Mouse (Mus musculus): ENCODE data around the gene Ap2b1.

The Ap2b1 gene

DNA sequence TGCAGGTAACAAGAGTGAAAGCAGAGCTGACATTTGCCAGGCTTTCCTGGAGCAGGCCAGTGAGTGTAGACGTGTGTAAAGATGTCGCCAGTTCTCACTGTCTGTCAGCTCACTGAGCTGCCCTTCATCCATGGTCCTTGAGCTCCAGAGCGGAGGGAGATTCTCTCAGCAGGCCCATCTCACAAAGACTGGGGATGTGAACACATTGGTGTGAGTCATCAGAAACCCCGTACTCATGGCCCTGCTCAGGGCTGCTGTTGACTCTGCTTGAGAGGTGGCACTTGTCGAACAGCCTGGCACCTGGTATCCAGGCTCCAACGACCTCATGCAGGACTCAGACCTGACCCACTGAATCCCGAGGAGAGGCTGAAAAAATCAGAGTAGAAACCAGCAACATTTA is 105.0 kb downstream of the Ap2b1 start:
- DNase-seq, result no peak

DNA sequence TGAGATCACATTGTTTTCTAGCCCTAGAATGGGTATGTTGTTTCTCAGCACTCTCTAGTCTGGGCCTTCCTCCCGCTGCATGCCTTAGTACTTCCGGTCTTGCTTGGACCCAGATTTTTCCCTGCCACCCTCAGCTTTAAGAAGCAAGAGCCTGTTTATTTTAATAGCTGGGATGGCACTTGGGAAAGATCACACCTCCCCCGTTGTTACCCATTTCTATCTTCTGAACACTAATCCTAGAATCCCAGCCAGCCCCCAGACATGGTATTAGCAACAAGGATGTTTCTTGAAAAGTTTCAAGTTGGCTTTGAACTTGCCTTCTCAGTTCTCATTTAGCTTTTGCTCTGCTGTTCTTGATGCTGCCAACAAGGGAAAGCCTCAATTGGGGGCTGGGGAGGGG is 107.6 kb downstream of the Ap2b1 start:
- DNase-seq, result no peak

DNA sequence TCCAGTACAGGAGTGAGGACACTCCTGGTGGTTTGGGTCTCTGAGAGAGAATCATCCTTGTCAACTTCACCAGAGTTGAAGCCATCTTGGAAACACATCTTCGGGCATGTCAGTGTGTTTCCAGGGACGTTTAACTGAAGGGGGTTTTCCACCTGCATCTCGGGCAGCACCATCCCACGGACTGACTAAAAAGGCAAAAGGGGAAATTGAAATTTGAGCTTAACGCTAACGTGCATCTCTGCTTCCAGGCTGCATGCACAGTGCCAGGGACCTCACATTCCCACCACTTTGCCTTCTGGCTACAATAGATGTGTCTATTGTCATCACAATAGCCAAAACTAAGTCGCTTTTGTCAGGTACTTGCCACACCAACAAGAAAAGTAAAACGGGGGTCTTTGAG is 109.4 kb downstream of the Ap2b1 start:
- DNase-seq, result no peak

DNA sequence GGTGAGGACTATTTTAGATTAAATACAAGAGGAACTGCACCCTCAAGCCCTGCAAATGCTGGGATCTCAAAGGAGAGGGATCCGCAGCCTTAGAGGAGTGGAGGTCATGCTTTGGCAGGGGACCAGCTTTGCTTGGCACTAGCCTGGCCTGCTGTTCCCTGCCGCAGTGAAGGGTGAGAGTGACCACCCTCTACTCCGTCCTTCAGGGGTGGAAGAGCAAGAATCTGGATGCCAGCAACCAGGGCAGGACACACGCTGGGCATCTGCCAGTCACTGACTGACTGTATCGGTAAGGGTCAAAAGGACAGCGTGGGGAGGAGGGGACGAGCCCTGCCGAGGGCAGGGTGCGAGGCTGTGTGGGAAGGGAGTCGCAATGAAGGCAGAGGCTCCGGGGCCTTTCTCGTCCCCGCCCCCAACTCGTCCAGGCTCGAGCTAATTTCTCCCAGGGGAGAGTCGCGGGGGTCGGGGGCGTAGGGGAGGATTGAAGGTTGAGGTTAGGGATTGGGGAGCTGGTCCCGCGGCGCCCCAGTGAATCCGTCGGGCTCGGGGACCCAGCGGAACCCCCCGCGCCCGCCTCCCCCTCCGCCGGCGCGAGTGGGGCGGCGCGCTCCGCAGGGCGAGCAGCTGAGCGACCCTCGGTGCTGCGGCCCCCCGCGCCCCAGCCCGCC is 110.4 kb downstream of the Ap2b1 start, which contains the start of gene Rasl10b:
Gene Rasl10b (plus strand): TSS at position 51 of the 668 bp plus-strand sequence.
- DNase-seq, result peak; percentile 86

DNA sequence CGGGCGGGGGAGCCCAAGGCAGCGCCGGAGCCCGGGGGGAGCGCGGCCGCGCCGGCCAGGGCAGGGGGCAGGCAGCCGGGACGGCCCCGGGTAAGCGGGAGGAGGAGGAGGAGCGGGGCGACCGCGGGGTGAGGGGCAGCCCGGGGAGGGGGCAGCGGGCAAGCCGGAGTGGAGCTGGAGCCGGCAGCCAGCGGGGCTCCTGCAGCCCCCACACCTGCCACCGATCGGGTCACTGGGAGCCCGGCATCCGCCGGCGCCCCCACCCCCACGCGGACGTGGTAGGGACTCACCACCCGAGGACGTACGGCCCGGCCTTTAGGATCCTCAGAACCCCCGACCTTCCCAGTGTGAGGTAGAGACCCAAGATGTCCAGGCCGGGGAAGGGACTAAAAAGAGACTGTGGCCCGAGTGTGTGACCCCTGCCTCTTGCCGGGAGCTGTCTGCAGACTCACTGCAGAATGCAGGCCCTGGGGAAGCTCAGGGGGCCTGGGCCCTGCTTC is 111.0 kb downstream of the Ap2b1 start:
- DNase-seq, result no peak

DNA sequence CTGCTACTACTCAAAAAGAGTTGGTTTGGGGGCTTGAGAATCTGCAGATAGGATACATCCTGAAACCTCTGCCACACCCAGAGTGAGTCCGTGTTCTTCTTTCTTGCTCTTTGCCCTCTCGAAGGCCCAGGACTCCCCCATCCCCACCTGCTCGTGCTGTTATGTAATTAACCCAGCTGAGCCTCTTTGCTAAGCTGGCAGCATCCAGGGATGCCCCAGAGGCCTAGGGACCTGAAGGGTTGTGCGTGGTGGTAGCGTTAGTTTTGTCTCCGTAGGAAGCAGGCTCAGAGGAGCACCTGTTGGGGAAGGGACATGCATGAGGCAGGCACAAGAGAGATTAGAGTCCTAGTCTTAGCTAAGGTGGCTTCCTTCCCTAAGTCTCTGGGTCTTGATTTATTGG is 111.7 kb downstream of the Ap2b1 start:
- peak; percentile 42 for DNase-seq

DNA sequence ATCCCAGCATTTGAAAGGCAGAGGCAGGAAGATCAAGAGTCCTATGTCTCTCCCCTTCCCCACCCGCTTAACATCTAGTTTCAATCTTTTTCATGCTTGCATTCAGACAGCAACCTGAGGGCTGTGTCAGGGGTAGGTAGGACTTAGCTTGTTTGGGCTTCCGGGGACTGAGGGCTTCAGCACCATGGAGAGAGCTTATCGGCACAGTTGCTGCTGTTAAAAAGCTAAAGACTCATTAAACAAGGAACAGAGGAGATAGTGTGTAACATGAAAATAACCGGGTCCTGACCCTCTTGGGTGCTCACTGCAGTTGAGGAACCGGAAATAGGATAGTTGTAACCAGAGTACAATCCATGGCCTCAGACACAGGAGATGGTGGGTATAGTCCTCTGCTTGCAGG is 118.3 kb downstream of the Ap2b1 start:
- DNase-seq, result peak; percentile 80

DNA sequence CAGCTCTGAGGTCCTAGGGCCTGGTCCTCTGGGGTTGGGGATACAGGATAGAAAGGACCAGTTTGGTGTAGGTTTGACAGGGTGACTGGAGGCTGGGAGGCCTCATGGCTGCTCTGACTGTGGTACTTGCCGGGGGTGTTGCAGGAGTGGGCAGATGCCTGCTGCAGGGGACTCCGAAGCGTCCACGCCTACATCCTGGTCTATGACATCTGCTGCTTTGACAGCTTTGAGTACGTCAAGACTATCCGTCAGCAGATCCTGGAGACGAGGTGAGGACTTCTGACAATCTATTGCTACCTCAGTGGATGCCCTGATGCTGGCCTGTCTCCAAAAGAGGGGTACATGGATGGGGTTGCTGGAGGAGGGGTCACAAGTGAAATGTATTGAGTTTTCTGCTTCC is 118.9 kb downstream of the Ap2b1 start:
- DNase-seq, result no peak

DNA sequence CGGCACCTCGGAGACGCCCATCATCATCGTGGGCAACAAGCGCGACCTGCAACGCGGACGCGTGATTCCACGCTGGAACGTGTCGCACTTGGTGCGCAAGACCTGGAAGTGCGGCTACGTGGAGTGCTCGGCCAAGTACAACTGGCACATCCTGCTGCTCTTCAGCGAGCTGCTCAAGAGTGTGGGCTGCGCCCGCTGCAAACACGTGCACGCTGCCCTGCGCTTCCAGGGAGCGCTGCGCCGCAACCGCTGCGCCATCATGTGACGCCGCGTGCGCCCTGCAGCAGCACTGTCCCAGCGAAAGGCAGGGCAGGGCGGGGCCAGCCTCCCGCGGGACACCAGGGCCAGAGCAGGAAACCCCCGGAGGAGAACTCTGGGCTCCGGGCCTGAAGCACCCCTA is 119.7 kb downstream of the Ap2b1 start:
- DNase-seq, result peak; percentile 54

DNA sequence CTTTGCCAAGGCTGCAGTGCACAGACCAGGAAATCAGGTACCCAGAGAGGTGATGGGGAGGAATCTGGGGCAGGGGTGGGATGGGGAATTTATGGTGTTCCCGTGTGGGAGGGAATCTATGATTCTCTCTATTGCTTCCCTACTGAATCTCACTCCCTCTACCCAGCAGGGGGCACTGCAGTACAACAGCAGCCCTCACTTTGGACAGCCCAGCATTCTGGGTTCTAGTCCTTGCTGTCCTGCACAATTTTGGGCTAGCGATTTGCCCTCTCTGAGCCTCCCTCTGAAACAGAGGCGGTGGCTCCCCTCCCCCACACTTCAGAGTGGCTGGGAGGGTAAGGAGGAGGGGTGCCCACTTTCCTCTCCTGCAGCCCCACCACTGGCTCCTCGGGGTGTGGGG is 121.5 kb downstream of the Ap2b1 start:
- DNase-seq, result peak; percentile 62

DNA sequence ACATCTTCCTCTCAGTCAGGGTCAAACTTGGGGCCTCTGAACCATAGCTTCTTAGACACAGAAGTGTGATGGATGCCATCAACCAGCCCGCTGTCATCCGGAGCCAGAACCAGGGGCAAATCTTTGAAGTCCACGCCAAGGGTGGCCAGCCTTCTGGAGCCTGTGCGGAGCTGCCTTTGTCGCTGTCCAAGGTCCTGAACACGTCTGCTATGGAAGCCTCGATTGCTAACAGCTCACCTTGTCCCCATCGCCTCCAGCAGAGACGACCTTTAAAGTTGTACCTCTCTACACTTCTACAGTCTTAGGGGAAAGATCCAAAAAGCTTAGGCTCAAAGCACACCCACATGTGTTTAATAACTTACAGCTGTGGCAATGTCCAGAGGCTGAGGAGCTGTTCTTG is 122.5 kb downstream of the Ap2b1 start:
- DNase-seq, result peak; percentile 68

DNA sequence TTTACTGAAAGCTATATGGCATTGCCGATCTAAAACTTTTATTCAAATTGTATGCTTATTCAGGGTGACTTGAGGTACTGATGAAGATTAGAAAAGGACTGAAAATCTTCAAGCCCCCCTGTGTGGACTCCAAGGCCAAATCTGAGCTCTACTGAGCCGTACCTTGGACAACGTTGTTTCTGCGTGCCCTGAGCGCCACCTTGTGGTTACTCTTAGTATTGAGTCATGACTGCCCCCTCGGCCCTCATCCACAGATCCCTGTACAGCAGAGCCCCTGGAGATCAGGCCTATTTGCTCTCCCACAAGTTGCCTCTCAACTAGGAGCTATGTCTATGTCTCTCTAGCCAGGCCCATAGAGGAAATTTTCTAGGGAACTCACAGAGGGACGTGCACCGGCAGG is 125.9 kb downstream of the Ap2b1 start:
- DNase-seq, result peak; percentile 87

DNA sequence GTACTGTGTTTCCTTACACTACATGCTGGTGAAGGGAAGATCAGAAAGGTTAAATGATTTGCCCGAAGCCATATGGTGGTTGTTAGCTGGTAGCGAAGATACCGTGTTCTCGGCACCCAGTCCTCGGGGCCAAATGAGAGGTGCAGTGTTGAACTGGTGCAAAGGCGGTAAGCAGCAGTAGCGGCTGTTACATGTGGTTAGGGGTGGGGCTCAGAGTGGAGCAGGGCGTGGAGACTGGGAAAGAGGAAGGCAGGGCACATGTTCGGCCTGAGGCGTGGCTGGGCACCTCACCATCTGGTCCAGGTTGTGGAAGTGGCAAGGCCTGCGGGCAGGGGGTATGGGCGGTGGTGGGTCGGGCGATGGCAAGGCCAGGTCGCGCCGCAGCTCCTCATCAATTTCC is 128.1 kb downstream of the Ap2b1 start:
- DNase-seq, result no peak

DNA sequence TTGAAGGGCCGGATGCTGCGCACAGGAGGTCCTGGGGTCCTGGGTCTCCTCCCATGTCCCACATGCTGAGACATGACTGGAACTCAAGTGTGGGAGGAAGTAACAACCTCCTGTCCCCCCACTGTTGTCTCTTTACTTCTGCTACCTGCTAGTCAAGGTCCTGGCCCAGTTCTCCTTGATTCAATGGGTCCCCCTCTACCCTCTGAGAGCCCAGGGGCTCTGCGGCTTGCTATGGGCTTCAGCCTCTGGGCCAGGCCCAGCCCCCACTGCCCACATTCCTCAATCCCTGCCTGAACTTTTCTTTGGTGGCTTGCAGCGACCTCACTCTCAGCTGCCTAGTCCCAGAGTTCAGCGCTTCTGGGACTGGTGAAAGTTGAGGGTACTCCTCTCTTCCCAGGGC is 130.5 kb downstream of the Ap2b1 start, which contains the start of gene Gas2l2:
Gene Gas2l2 (minus strand): TSS at position 101 of the 400 bp plus-strand sequence.
- DNase-seq, result no peak

DNA sequence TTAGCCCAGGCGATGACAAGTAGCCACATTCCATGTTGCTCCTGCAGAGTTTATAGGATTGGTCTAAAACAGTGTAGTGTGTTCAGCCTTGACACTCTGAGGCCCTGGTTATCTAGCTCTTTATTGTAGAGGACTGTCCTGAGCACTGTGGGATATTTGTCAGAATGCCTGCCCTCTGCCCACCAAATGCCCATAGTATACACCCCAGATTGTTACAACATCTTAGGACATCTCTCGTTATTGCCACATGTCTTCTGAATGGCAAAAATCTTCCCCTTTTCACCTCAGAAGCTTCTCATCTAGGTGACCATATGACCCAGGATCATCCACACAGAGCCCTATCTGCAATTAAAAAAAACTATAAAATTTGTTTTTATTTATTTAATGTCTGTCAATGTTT is 133.7 kb downstream of the Ap2b1 start:
- no peak for DNase-seq

DNA sequence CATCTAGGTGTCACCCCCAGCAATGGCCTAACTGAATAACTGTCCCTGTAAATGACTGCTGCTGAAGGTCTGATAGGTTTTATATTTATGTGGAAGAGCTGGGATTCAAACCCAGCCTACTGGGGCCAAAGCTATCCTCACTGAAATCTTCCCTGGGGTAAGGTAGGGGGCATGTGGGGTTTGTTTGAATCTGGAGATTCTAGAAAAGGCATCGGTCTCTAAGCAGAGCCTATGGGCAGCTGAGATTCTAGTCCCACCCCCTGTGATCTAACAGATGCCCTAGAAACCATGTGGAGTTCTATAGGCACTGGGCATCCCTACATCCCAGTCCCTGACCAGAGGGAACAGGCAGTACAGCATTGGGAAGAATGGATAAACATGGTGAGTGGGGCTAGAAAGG is 138.6 kb downstream of the Ap2b1 start, which contains the start of gene 1700020L24Rik:
Gene 1700020L24Rik (plus strand): TSS at position 301 of the 400 bp plus-strand sequence.
- no peak for DNase-seq

DNA sequence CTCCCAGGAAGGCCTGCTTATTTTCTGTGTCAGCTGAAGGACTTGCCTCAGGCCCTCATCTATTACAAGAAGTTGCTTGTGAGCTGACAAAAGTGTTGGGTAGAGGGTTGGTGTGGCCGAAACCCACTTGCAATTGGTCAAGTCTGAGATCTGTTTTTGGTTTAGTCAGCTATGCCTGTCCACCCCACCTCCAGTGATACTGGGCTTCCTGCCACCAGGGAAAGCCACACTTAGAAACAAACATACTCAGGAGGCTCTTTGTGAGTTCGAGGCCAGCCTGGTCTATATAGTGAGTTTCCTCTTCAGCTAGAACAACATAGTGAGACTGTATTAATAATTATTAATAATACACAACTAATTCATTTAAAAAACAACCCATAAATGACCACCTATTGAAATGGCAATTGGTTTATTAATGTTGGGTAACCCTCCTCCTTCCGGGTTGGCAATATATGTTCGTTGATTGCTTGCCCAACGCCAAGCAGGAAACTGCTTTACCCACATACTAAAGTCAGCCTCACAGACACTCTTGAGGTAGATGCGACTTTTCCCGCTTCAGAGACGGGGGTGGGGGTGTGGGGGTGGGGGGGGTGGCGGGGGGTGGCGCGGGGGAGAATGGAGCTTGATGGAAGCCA is 140.7 kb downstream of the Ap2b1 start:
- DNase-seq, result no peak

DNA sequence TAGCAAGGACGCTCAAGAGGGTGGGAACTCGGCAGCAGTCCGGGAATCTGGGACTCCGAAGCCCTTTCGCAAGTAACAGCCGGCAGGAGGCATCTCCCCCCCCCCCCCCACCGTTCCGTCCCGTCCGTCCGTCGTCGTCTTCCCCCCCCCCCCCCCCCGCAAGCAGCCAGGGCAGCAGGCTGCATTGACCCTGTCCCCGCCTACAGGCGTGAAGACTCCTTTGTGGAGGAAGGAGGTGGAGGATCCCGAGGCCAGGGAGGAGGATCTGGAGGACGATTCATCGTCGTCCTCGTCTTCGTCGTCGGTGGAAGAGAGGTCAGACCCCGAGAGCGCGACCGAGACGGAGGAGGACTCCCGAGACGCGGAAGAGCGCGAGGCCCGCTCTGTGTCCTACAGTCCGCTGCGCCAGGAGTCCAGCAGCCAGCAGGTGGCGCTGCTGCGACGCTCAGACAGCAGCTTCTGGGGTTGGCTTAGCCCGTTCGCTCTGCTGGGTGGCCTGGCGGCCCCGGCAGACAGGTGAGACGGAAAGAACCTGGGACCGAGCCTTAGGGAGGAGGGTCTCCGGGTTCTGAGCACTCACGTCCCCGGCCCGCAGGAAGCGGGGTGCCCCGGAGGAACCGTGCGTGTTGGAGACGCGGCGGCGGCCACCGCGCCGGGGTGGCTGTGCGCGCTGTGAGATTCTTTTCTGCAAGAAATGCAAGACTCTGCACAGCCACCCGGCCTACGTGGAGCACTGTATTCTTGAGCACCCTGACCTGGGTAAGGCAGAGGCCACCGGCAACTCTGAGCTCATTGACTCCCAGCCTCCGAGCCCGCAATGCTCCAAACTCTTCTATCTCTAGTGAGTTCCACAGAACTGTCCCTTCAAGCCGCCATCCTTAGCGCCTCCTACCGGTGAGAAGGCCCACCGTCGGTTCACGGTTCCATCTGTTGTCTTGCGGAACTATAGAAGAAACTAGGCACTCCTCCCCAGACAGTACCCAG is 141.5 kb downstream of the Ap2b1 start:
- peak; percentile 95 for DNase-seq

DNA sequence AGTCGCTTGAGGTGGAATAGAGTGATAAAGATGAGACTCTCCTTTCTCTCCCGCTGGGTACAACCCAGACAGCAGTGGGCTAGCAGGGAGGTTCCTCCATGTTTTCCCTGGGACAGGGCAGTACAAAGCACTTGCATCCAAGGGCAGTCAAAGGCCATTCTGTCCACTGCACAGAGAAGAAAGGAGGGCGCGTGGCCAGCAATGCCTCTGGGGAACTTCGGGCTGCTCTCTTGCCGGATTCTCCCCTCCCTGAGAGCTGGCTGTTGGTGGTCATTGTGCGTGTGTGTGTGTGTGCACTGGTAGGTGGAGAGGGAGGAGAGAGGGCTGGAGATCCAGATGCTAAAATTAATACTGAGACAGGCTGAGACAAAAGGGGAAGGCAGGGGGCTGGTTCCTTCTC is 142.4 kb downstream of the Ap2b1 start:
- DNase-seq, result no peak

DNA sequence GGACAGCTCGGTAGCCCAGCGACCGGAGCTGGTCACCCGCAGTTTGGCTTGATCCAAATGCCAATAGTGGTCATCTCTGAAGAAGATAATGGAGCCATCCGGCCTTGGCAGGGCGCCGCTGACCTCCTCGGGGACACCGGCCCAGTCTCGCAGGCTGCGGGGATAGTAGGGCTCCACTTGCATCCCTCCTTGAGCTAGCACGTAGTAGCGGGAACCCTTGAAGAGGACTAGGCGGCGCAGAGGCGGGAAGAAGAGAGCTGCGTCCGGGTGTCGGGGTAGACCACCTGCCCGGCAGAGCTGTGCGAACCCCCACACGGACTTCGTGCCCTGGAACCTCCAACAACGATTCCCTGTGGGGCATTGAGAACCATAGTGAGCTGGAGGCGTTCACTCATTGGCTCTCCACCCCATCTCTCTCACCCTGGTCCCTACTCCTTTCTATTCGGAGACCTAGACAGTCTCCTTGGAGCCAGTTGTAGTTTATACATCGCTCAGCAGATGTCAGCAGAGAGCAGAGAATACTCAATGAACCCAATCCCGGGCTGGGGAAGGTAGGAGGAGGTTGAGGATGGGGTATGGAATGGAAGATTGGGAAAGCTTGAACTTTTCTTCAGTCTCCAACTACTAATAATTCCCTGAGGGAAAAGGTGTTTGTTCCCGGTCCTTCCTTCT is 143.9 kb downstream of the Ap2b1 start:
- DNase-seq, result peak; percentile 88

DNA sequence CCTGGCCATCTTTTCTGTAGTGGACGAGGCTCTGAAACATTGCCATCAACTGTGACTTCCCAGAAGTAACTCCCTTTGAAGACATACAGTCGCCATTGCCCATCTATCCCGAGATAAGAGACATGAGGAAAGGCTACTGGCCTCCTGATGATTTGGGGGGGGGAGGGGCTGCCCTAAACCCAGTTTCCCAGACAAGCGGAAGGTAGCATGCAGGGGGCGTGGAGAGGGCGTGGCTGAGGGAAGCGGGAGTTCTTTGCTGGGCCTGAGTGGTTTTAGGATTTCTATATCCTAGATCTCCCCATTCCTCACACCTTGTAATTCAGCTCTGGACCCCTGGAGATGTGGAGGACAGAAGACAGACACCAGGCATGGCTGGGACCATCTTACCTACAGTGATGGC is 145.0 kb downstream of the Ap2b1 start:
- no peak for DNase-seq

DNA sequence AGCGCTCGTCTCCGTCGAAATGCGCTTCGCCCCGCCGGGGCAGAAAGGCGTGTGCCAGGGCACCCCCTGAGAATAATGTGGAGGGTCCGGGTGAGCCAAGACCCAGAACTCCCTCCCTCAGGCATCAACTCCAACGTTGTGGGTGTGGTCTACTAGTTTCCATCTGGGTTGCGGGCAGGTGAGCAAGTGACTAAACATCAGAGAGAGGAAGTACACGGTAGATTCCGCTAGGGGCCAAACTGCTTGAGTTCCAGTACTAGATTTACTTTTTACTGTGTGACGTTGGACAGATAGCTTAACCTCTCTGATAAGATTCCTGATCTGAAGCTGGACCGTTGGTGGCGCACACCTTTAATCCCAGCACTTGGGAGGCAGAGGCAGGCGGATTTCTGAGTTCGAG is 146.2 kb downstream of the Ap2b1 start:
- DNase-seq, result no peak

DNA sequence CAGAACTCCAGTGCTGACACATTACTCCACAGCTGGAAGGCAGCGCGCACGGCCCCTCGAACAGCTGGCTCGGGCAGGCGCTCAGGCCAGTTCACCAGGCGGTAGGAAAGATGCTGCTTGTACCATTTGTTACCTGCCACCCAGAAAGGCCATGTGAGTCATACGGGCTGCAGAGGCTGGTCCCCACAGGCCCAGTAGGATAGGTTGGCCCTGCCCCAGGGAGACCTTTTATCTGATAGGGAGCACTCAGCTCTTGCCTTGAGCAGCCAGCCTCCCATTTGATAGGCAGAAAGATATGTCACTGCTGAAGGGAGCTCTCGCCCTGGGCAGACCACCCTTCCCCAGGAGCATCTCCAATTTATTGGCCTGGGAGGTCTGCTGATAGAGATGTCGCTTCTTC is 148.8 kb downstream of the Ap2b1 start:
- no peak for DNase-seq
